Mouse (Mus musculus) lung, embryonic 15.5 days (tissue): Measurements from ENCODE around the gene Clec3b. TPM values are rescaled to one million over a fixed set of nuclear protein-coding genes. Genes with fewer than 3 reads are reported as not detected.

Experiments used
- ATAC-seq: fragments of 200-750 bp; cut with Nextera tagmentation; 2 replicates; pipeline ENCODE4 v1.8.0; 2017; ENCODE audit warnings: moderate number of reproducible peaks, borderline replicate concordance; ENCODE audit not compliant: low FRiP score, low TSS enrichment; ENCODE audit errors: extremely low read depth
- H3K27ac ChIP-seq: fragments of 300-500 bp; sonication (generic); 2 replicates; pipeline ENCODE4 v1.5.1; 2015; ENCODE audit warnings: moderate library complexity, mild to moderate bottlenecking, inconsistent platforms
- H3K27me3 ChIP-seq: fragments of 300-500 bp; sonication (generic); 2 replicates; pipeline ENCODE4 v1.6.1; 2015; ENCODE audit warnings: inconsistent platforms
- H3K36me3 ChIP-seq: fragments of 300-500 bp; sonication (generic); 2 replicates; pipeline ENCODE4 v1.6.1; 2015; ENCODE audit warnings: inconsistent platforms
- H3K4me1 ChIP-seq: fragments of 300-500 bp; sonication (generic); 2 replicates; pipeline ENCODE4 v1.6.1; 2015; ENCODE audit warnings: inconsistent platforms
- H3K4me2 ChIP-seq: fragments of 300-500 bp; sonication (generic); 2 replicates; pipeline ENCODE4 v1.6.1; 2015; ENCODE audit warnings: inconsistent platforms, mild to moderate bottlenecking, moderate library complexity
- H3K4me3 ChIP-seq: fragments of 300-500 bp; sonication (generic); 2 replicates; pipeline ENCODE4 v1.5.1; 2015; ENCODE audit warnings: mild to moderate bottlenecking, inconsistent platforms
- H3K9ac ChIP-seq: fragments of 300-500 bp; sonication (generic); 2 replicates; pipeline ENCODE4 v1.6.1; 2015; ENCODE audit warnings: inconsistent platforms
- H3K9me3 ChIP-seq: fragments of 300-500 bp; sonication (generic); 2 replicates; pipeline ENCODE4 v1.6.1; 2016; ENCODE audit warnings: inconsistent platforms
- WGBS: fragments of 180-500 bp; shearing (Covaris S2); methylation state at CpG from one replicate; pipeline ENCODE4 v1.1.7; 2015; 5-methylcytosine and 5-hydroxymethylcytosine counted together
- polyA plus RNA-seq: library from polyadenylated mRNA; unstranded; fragments of >200 nt; fragmentation: Nextera tagmentation; extraction: Ambion mirVana; gene quantifications from 2 replicates; pipeline ENCODE4 v1.2.1, GENCODE M21; 2015

Clec3b gene
- polyA plus RNA-seq: 1.7 and 3.1 TPM in 2 replicates

DNA sequence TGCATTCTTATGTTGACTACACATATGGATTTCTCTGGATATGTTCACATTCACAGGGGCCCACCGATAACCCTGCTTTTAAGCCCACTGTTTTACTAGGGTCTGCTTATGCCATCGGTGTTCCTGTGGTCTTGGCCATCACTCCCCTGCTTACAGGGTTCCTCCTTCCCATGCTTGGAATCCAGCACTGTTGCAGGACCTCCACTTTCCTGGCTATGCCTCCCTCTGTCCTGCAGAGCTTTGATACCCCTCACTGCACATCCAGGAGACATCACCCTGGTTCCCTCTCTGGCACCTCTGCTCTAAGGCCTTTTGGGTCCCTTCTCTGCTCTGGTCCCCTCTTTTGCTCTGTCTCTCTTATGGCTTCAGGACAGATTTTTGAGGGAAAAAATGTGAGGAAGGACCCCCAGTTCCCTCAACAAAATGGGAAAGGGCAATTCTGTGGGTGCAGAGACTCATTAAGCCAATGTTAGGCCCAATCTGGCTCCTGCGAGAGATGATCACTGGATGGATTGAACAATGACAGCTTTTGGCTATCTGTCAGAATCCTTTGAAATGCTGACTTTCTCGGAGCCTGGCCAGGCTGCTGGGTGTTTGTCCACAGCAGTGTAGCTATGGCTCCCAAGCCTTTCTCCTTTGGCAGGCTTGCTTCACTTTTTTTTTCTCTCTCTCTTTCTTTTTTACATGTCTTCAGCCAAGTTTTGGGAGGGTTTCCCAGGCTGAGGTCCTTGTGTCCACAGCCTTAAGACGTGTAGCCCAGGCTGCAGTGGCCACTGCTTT is at the start of gene Clec3b:
Gene Clec3b, plus strand, starts transcription at position 706 of the 780 bp plus-strand sequence.
- WGBS: 59% methylated on average over 5 of the region's 5 CpGs
- no peaks in the 10 kb centered on the region for H3K36me3 ChIP-seq
- no peaks in the 10 kb centered on the region for H3K9me3 ChIP-seq
- H3K4me1 ChIP-seq: peaks cover 17% of the 10 kb centered on the region; the same call in 1 of the 2 replicates
- H3K4me2 ChIP-seq: no peak within 1 kb of the TSS
- H3K27ac ChIP-seq: peak within 1 kb of the TSS; percentile 79
- no peaks in the 10 kb centered on the region for H3K27me3 ChIP-seq
- no peak within 1 kb of the TSS for H3K4me3 ChIP-seq
- 0 out of 2 replicates have a peak, but pooled peaks have one; percentile 47 for ATAC-seq
- no peak within 1 kb of the TSS for H3K9ac ChIP-seq

DNA sequence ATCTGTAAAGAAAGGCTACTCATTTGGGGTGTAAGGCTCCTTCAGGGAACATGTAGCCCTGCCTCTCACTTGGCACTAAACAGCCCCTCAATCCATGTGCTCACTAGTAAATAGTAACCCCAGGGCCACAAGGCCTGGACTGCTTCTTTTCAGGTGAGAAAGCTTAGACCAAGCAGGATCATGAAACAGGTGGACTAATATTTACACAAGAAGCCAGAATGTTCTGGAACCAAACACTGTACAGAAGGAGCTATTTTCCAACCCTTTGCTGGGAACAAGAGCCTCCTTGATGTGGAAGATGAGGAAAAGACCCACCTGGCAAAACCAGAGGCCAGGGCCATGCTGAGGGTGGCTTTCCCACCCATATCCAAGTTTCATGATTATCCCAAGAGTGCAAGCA is 47.3 kb upstream of the Clec3b start:
- no peaks in the 10 kb centered on the region for H3K4me1 ChIP-seq
- no peak overlapping the region for H3K27ac ChIP-seq
- no peaks in the 10 kb centered on the region for H3K9me3 ChIP-seq
- no peaks in the 10 kb centered on the region for H3K27me3 ChIP-seq
- H3K4me2 ChIP-seq: no peak overlapping the region
- no peak overlapping the region for H3K9ac ChIP-seq
- ATAC-seq: no peak
- peaks cover 28% of the 10 kb centered on the region for H3K36me3 ChIP-seq
- H3K4me3 ChIP-seq: no peak overlapping the region

- Histone ChIP-seq H3K4me3 (no peak overlapping the region), H3K27me3 (no peaks in the 10 kb centered on the region), H3K9me3 (no peaks in the 10 kb centered on the region), H3K9ac (no peak overlapping the region), H3K36me3 (peaks cover 21% of the 10 kb centered on the region), H3K27ac (no peak overlapping the region), H3K4me1 (no peaks in the 10 kb centered on the region), H3K4me2 (no peak overlapping the region)
- ATAC-seq: no peak
These were observed 46.4 kb upstream of the Clec3b start for GRCm38 (mm10) chr9:123104362-123104761.

DNA sequence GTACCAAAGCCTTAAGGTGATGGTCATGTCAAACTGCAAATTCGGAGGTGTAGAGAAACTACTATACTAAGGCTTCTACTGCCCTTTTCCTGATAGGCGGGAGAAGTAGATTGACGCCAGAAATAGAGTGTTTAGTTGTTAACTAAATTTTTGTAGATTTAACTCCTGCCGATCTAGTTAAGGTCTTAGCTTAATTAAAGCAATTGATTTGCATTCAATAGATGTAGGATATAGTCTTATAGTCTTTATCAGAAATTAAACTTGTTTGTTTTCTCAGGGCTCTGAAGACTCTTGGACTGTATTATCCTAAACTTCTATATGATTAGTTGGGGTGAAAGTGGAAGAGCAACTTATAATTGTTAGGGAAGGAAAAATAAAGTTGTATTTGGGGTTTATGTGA is 43.6 kb upstream of the Clec3b start:
- Histone ChIP-seq H3K9ac (no peak overlapping the region), H3K27ac (no peak overlapping the region), H3K27me3 (no peaks in the 10 kb centered on the region), H3K4me2 (no peak overlapping the region), H3K4me3 (no peak overlapping the region), H3K36me3 (peaks cover 6% of the 10 kb centered on the region; the same call in 1 of the 2 replicates), H3K9me3 (no peaks in the 10 kb centered on the region), H3K4me1 (peaks cover 16% of the 10 kb centered on the region)
- WGBS: 86% methylated on average over 4 of the region's 4 CpGs
- no peak for ATAC-seq

GRCm38 (mm10) chr9:123109188-123109587 is 41.6 kb upstream of the Clec3b start:
- H3K9me3 ChIP-seq: no peaks in the 10 kb centered on the region
- H3K9ac ChIP-seq: no peak overlapping the region
- 59% methylated on average over 7 of the region's 7 CpGs for WGBS
- peaks cover 6% of the 10 kb centered on the region; the same call in 1 of the 2 replicates for H3K36me3 ChIP-seq
- no peak overlapping the region for H3K27ac ChIP-seq
- ATAC-seq: no peak
- H3K4me1 ChIP-seq: peaks cover 24% of the 10 kb centered on the region
- no peaks in the 10 kb centered on the region for H3K27me3 ChIP-seq
- no peak overlapping the region for H3K4me3 ChIP-seq
- no peak overlapping the region for H3K4me2 ChIP-seq

- WGBS: 43% methylated on average over 8 of the region's 8 CpGs
- Histone ChIP-seq H3K9me3 (no peaks in the 10 kb centered on the region), H3K4me2 (peak overlapping the region; percentile 86), H3K4me3 (peak overlapping the region; percentile 93), H3K9ac (peak overlapping the region; percentile 96; the same call in 1 of the 2 replicates), H3K27ac (no peak overlapping the region), H3K4me1 (peaks cover 28% of the 10 kb centered on the region), H3K27me3 (no peaks in the 10 kb centered on the region), H3K36me3 (peaks cover 10% of the 10 kb centered on the region; the same call in 1 of the 2 replicates)
- ATAC-seq: no peak
These were observed 39.0 kb upstream of the Clec3b start for GRCm38 (mm10) chr9:123111751-123112221.

- peak within 1 kb of the TSS; percentile 86 for H3K4me2 ChIP-seq
- peak within 1 kb of the TSS; percentile 93 for H3K4me3 ChIP-seq
- H3K36me3 ChIP-seq: peaks cover 13% of the 10 kb centered on the region; the same call in 1 of the 2 replicates
- under 1% methylated on average over 74 of the region's 79 CpGs for WGBS
- H3K9me3 ChIP-seq: no peaks in the 10 kb centered on the region
- peak within 1 kb of the TSS; percentile 96 for H3K9ac ChIP-seq
- H3K27me3 ChIP-seq: no peaks in the 10 kb centered on the region
- H3K27ac ChIP-seq: peak within 1 kb of the TSS; percentile 97
- ATAC-seq: peak; percentile 95
- peaks cover 28% of the 10 kb centered on the region for H3K4me1 ChIP-seq
These were observed 37.8 kb upstream of the Clec3b start, which contains the start of the genes Zdhhc3 and Exosc7 for GRCm38 (mm10) chr9:123112805-123113521. Zdhhc3 (minus strand) TSS chr9:123113205. Exosc7 (plus strand) TSS chr9:123113215.

GRCm38 (mm10) chr9:123113931-123114330 is 36.8 kb upstream of the Clec3b start:
- peak overlapping the region; percentile 86 for H3K4me2 ChIP-seq
- H3K9me3 ChIP-seq: no peaks in the 10 kb centered on the region
- ATAC-seq: no peak
- peaks cover 21% of the 10 kb centered on the region for H3K36me3 ChIP-seq
- peak overlapping the region; percentile 96 for H3K9ac ChIP-seq
- peaks cover 28% of the 10 kb centered on the region for H3K4me1 ChIP-seq
- peak overlapping the region; percentile 97; the same call in 1 of the 2 replicates for H3K27ac ChIP-seq
- 49% methylated on average over 6 of the region's 6 CpGs for WGBS
- peak overlapping the region; percentile 93 for H3K4me3 ChIP-seq
- no peaks in the 10 kb centered on the region for H3K27me3 ChIP-seq

- H3K9me3 ChIP-seq: no peaks in the 10 kb centered on the region
- H3K36me3 ChIP-seq: peaks cover 38% of the 10 kb centered on the region
- H3K4me2 ChIP-seq: no peak overlapping the region
- ATAC-seq: no peak
- WGBS: 94% methylated on average over 1 of the region's 1 CpGs
- no peak overlapping the region for H3K4me3 ChIP-seq
- H3K27me3 ChIP-seq: no peaks in the 10 kb centered on the region
- H3K4me1 ChIP-seq: peaks cover 22% of the 10 kb centered on the region
- no peak overlapping the region for H3K9ac ChIP-seq
- no peak overlapping the region for H3K27ac ChIP-seq
These were observed 35.2 kb upstream of the Clec3b start for GRCm38 (mm10) chr9:123115566-123115965.

- Histone ChIP-seq H3K4me2 (no peak overlapping the region), H3K27ac (no peak overlapping the region), H3K4me3 (no peak overlapping the region), H3K9ac (no peak overlapping the region), H3K36me3 (peaks cover 68% of the 10 kb centered on the region), H3K27me3 (no peaks in the 10 kb centered on the region), H3K9me3 (no peaks in the 10 kb centered on the region), H3K4me1 (no peaks in the 10 kb centered on the region)
- WGBS: 89% methylated on average over 3 of the region's 3 CpGs
- no peak for ATAC-seq
These were observed 27.7 kb upstream of the Clec3b start for GRCm38 (mm10) chr9:123123017-123123416.

DNA sequence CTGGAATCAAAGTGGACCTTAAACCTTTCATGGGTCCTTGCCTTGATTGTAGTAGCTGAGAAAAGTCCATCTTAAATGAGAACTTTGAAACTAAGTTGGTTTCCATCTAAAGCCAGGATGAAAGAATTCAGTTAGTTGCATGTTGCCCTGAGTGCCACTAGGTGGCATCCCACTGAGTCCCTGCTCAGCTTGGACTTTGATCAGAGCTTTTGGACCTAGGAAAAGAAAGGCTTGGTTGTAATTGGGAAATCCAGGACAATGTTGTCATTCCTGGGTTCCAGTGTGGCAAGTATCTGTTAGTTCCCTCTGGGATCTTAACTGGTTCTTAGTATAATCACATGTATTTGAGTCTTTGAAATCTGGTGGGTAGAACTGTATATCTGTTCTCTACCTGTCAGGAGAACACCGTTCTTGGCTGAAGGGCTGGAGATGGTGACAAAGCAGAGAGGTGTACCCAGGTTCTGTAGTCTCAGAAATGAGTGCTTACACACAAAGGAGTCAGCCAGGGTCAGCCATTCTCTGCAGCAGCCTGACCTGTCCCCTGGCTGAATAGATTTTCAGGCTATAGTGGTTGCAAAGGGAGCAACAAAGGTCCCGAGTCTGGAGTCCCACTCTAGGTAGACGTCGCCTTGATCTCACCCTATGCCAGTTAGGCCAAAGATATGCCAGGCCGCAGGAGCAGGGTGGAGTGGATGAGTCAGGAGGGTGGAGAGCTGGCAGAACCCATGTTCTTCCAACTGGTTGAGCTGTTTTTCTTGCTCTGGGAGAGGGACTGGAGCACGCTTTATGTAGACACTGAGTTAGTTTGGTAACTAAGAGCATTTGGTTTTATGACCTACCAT is 27.0 kb upstream of the Clec3b start:
- 88% methylated on average over 6 of the region's 6 CpGs for WGBS
- ATAC-seq: no peak
- H3K36me3 ChIP-seq: peaks cover 67% of the 10 kb centered on the region

More for the DNA sequence above, 27.0 kb upstream of the Clec3b start:
- H3K4me3 ChIP-seq: no peak overlapping the region
- no peaks in the 10 kb centered on the region for H3K4me1 ChIP-seq
- H3K9me3 ChIP-seq: no peaks in the 10 kb centered on the region
- no peaks in the 10 kb centered on the region for H3K27me3 ChIP-seq
- no peak overlapping the region for H3K27ac ChIP-seq
- H3K9ac ChIP-seq: no peak overlapping the region
- H3K4me2 ChIP-seq: no peak overlapping the region
